Mouse (Mus musculus) forebrain, embryonic 13.5 days (tissue): ENCODE measurements around the gene Zkscan3. TPM values are rescaled to one million over a fixed set of nuclear protein-coding genes. Genes with fewer than 3 reads are reported as not detected.

Experiments used
- ATAC-seq: fragments of 200-750 bp; cut with Nextera tagmentation; 2 replicates; pipeline ENCODE4 v1.8.0; 2017
- H3K27ac ChIP-seq: fragments of 300-500 bp; sonication (generic); 2 replicates; pipeline ENCODE4 v1.5.1; 2015; ENCODE audit warnings: inconsistent platforms, mild to moderate bottlenecking, moderate library complexity
- H3K27me3 ChIP-seq: fragments of 300-500 bp; sonication (generic); 2 replicates; pipeline ENCODE4 v1.6.1; 2015; ENCODE audit warnings: mild to moderate bottlenecking, inconsistent platforms
- H3K36me3 ChIP-seq: fragments of 300-500 bp; sonication (generic); 2 replicates; pipeline ENCODE4 v1.6.1; 2015; ENCODE audit warnings: mild to moderate bottlenecking, inconsistent platforms; ENCODE audit not compliant: poor library complexity, severe bottlenecking
- H3K4me1 ChIP-seq: fragments of 300-500 bp; sonication (generic); 2 replicates; pipeline ENCODE4 v1.6.1; 2015; ENCODE audit warnings: inconsistent platforms
- H3K4me2 ChIP-seq: fragments of 300-500 bp; sonication (generic); 2 replicates; pipeline ENCODE4 v1.6.1; 2015; ENCODE audit warnings: inconsistent platforms, mild to moderate bottlenecking, moderate library complexity
- H3K4me3 ChIP-seq: fragments of 300-500 bp; sonication (generic); 2 replicates; pipeline ENCODE4 v1.5.1; 2015; ENCODE audit warnings: mild to moderate bottlenecking, inconsistent platforms
- H3K9ac ChIP-seq: fragments of 300-500 bp; sonication (generic); 2 replicates; pipeline ENCODE4 v1.6.1; 2015; ENCODE audit warnings: mild to moderate bottlenecking, inconsistent platforms
- H3K9me3 ChIP-seq: fragments of 300-500 bp; sonication (generic); replicated peaks from 2 replicates; pipeline ENCODE4 v1.6.1; 2016; ENCODE audit warnings: inconsistent platforms
- WGBS: fragments of 180-500 bp; shearing (Covaris S2); methylation state at CpG from one replicate; pipeline ENCODE4 v1.1.7; 2015; 5-methylcytosine and 5-hydroxymethylcytosine counted together
- microRNA counts: library from miRNA; unstranded; fragments of <30 nt; microRNA quantifications from one replicate; lab custom pipeline; 2016
- microRNA-seq: library from miRNA; unstranded; fragments of <30 nt; microRNA quantifications from one replicate; pipeline ENCODE4, GENCODE M21; 2016
- polyA plus RNA-seq: library from polyadenylated mRNA; unstranded; fragments of >200 nt; fragmentation: Nextera tagmentation; extraction: Ambion mirVana; gene quantifications from 2 replicates; pipeline ENCODE4 v1.2.1, GENCODE M21; 2015

Zkscan3 gene
- polyA plus RNA-seq, 1 experiment from 2014 or later: 97.9 TPM

- H3K36me3 ChIP-seq: peaks cover 74% of the 10 kb centered on the region
- 88% methylated on average over 1 of the region's 1 CpGs for WGBS
- H3K4me1 ChIP-seq: peaks cover 8% of the 10 kb centered on the region; the same call in 1 of the 2 replicates
- H3K27me3 ChIP-seq: no peaks in the 10 kb centered on the region
- H3K9me3 ChIP-seq: no peaks in the 10 kb centered on the region
- H3K27ac ChIP-seq: no peak overlapping the region
- no peak overlapping the region for H3K9ac ChIP-seq
- no peak for ATAC-seq
- no peak overlapping the region for H3K4me3 ChIP-seq
- H3K4me2 ChIP-seq: no peak overlapping the region
Measured at GRCm38 (mm10) chr13:21395211-21395610, 7.3 kb downstream of the Zkscan3 start.

- WGBS: 90% methylated on average over 2 of the region's 2 CpGs
- Histone ChIP-seq H3K27me3 (no peaks in the 10 kb centered on the region), H3K4me2 (no peak overlapping the region), H3K4me3 (no peak overlapping the region), H3K36me3 (peaks cover 9% of the 10 kb centered on the region), H3K9me3 (no peaks in the 10 kb centered on the region), H3K4me1 (no peaks in the 10 kb centered on the region), H3K9ac (no peak overlapping the region), H3K27ac (no peak overlapping the region)
- ATAC-seq: no peak
Measured at GRCm38 (mm10) chr13:21377773-21378172, 24.8 kb downstream of the Zkscan3 start.

- H3K4me1 ChIP-seq: no peaks in the 10 kb centered on the region
- H3K4me3 ChIP-seq: no peak overlapping the region
- H3K9me3 ChIP-seq: no peaks in the 10 kb centered on the region
- no peak for ATAC-seq
- no peaks in the 10 kb centered on the region for H3K27me3 ChIP-seq
- peaks cover 48% of the 10 kb centered on the region for H3K36me3 ChIP-seq
- no peak overlapping the region for H3K4me2 ChIP-seq
- H3K27ac ChIP-seq: no peak overlapping the region
- WGBS: 95% methylated on average over 2 of the region's 2 CpGs
- H3K9ac ChIP-seq: no peak overlapping the region
Measured at GRCm38 (mm10) chr13:21372700-21373099, 29.9 kb downstream of the Zkscan3 start.

- H3K36me3 ChIP-seq: peaks cover 50% of the 10 kb centered on the region
- no peaks in the 10 kb centered on the region for H3K27me3 ChIP-seq
- H3K4me1 ChIP-seq: peaks cover 19% of the 10 kb centered on the region
- no peaks in the 10 kb centered on the region for H3K9me3 ChIP-seq
- 0 out of 2 replicates have a peak overlapping the region, but pooled peaks have one; percentile 0 for H3K9ac ChIP-seq
- no peak overlapping the region for H3K4me2 ChIP-seq
- no peak for ATAC-seq
- WGBS: 84% methylated on average over 6 of the region's 6 CpGs
- H3K4me3 ChIP-seq: no peak overlapping the region
- no peak overlapping the region for H3K27ac ChIP-seq
Measured at GRCm38 (mm10) chr13:21366635-21367034, 35.9 kb downstream of the Zkscan3 start.

GRCm38 (mm10) chr13:21363719-21364118 lies 38.8 kb downstream of the Zkscan3 start:
- Histone ChIP-seq H3K4me2 (peak overlapping the region; percentile 66), H3K36me3 (peaks cover 22% of the 10 kb centered on the region), H3K27me3 (no peaks in the 10 kb centered on the region; the same call in 1 of the 2 replicates), H3K27ac (no peak overlapping the region), H3K4me3 (peak overlapping the region; percentile 80), H3K4me1 (peaks cover 19% of the 10 kb centered on the region), H3K9me3 (no peaks in the 10 kb centered on the region), H3K9ac (peak overlapping the region; percentile 94)
- ATAC-seq: no peak
- 59% methylated on average over 12 of the region's 12 CpGs for WGBS

GRCm38 (mm10) chr13:21362621-21363248 lies 39.8 kb downstream of the Zkscan3 start, which contains the start of gene Zscan12:
TSS of gene Zscan12 (plus strand) at chr13:21362820.
- Histone ChIP-seq H3K36me3 (peaks cover 15% of the 10 kb centered on the region), H3K4me3 (peak within 1 kb of the TSS; percentile 80), H3K27me3 (no peaks in the 10 kb centered on the region; the same call in 1 of the 2 replicates), H3K4me1 (peaks cover 19% of the 10 kb centered on the region), H3K4me2 (peak within 1 kb of the TSS; percentile 66), H3K27ac (0 out of 2 replicates have a peak within 1 kb of the TSS, but pooled peaks have one; percentile 40), H3K9me3 (no peaks in the 10 kb centered on the region), H3K9ac (peak within 1 kb of the TSS; percentile 94)
- 1% methylated on average over 29 of the region's 29 CpGs for WGBS
- peak; percentile 100 for ATAC-seq

- Histone ChIP-seq H3K9me3 (no peaks in the 10 kb centered on the region), H3K27me3 (no peaks in the 10 kb centered on the region), H3K27ac (no peak overlapping the region), H3K4me2 (no peak overlapping the region), H3K4me1 (no peaks in the 10 kb centered on the region), H3K9ac (no peak overlapping the region), H3K36me3 (no peaks in the 10 kb centered on the region), H3K4me3 (no peak overlapping the region)
- no peak for ATAC-seq
Measured at GRCm38 (mm10) chr13:21350593-21350992, 52.0 kb downstream of the Zkscan3 start.

- no peak within 1 kb of the TSS for H3K4me2 ChIP-seq
- no peaks in the 10 kb centered on the region for H3K27me3 ChIP-seq
- no peaks in the 10 kb centered on the region for H3K4me1 ChIP-seq
- no peak within 1 kb of the TSS for H3K9ac ChIP-seq
- no peaks in the 10 kb centered on the region for H3K36me3 ChIP-seq
- H3K9me3 ChIP-seq: no peaks in the 10 kb centered on the region
- no peak within 1 kb of the TSS for H3K27ac ChIP-seq
- WGBS: 85% methylated on average over 1 of the region's 1 CpGs
- no peak for ATAC-seq
- H3K4me3 ChIP-seq: no peak within 1 kb of the TSS
Measured at GRCm38 (mm10) chr13:21346610-21347009, 55.9 kb downstream of the Zkscan3 start, which contains the start of gene Olfr1367. TSS of gene Olfr1367 (plus strand) at chr13:21346910.

MicroRNAs within 50 kb of the gene (microRNA counts, 519-probe panel; counts per million panel counts)
- microRNA mmu-miR-1896 (lab: Ali Mortazavi, UCI): 4,303 counts per million, percentile 82 among the panel's probes with 10 or more counts

Small RNAs within 50 kb of the gene (microRNA-seq; reads per million reads assigned to microRNA genes)
- gene Mir1896 (not detected), gene Mir6942 (not detected)

Other genes with a start within 250 kb of the Zkscan3 start
- 109 and 114 TPM in 2 replicates for gene Trim27, start 223.3 kb downstream of the Zkscan3 start, polyA plus RNA-seq
- not detected in 2 replicates for gene Gpx5, start 110.0 kb downstream of the Zkscan3 start, polyA plus RNA-seq
- gene Gpx6, start 90.6 kb downstream of the Zkscan3 start, polyA plus RNA-seq: not detected in 2 replicates
- not detected in 2 replicates for gene Olfr1367, start 55.8 kb downstream of the Zkscan3 start, polyA plus RNA-seq
- gene Zscan12, start 39.9 kb downstream of the Zkscan3 start, polyA plus RNA-seq: 16.4 and 18.1 TPM in 2 replicates
- gene Pgbd1, start 38.3 kb upstream of the Zkscan3 start, polyA plus RNA-seq: 3.7 and 4.4 TPM in 2 replicates
- 21.7 and 25.4 TPM in 2 replicates for gene Zscan26, start 51.0 kb upstream of the Zkscan3 start, polyA plus RNA-seq
- 2.9 and 3.5 TPM in 2 replicates for gene Nkapl, start 65.8 kb upstream of the Zkscan3 start, polyA plus RNA-seq
- gene Zkscan4, start 76.2 kb upstream of the Zkscan3 start, polyA plus RNA-seq: 7.3 and 7.7 TPM in 2 replicates
- gene Gm10065, start 76.7 kb upstream of the Zkscan3 start, polyA plus RNA-seq: not detected in 2 replicates
- 0.21 and 0.54 TPM in 2 replicates for gene AK157302, start 92.5 kb upstream of the Zkscan3 start, polyA plus RNA-seq
- 7.5 TPM in 2 replicates for gene Gm11273, start 98.7 kb upstream of the Zkscan3 start, polyA plus RNA-seq
- gene Zkscan8, start 128.4 kb upstream of the Zkscan3 start, polyA plus RNA-seq: 6.1 and 7.4 TPM in 2 replicates
- 0.17 and 0.33 TPM in 2 replicates for gene Olfr1366, start 140.1 kb upstream of the Zkscan3 start, polyA plus RNA-seq
- not detected in 2 replicates for gene Olfr1535, start 157.1 kb upstream of the Zkscan3 start, polyA plus RNA-seq
- gene Olfr1364, start 179.0 kb upstream of the Zkscan3 start, polyA plus RNA-seq: not detected in 2 replicates
- gene Olfr1362, start 211.3 kb upstream of the Zkscan3 start, polyA plus RNA-seq: not detected in 2 replicates
- gene Olfr11, start 239.8 kb upstream of the Zkscan3 start, polyA plus RNA-seq: not detected in 2 replicates